Mouse (Mus musculus) frontal cortex, postnatal 36 days (tissue): Measurements from ENCODE around the gene Gm21028.
"Not testable (repeated sequence)": the region's sequence is repeated elsewhere in the genome, so short reads cannot be mapped to it uniquely, and the experiment has no call there.

ENCODE experiments used
- DNase-seq, 2 experiments: peaks; one replicate each; pipeline ENCODE4 v3.0.0; 2022; ENCODE audit warnings: low spot score in 2 of 2

The Gm21028 gene

GRCm38 (mm10) chr7:42578488-42578887 is at the start of gene Gm21028:
Gm21028 (minus strand) TSS chr7:42578588.
- DNase-seq, result no peak

GRCm38 (mm10) chr7:42595666-42596065 is 17.3 kb upstream of the Gm21028 start:
- not testable (repeated sequence) for DNase-seq

GRCm38 (mm10) chr7:42592413-42592812 is 14.0 kb upstream of the Gm21028 start, which contains the start of gene Zfp977:
Zfp977 (minus strand) TSS chr7:42592547.
- not testable (repeated sequence) for DNase-seq

GRCm38 (mm10) chr7:42591311-42591710 is 12.9 kb upstream of the Gm21028 start:
- not testable (repeated sequence) for DNase-seq

- DNase-seq, result no peak
Observed at GRCm38 (mm10) chr7:42551766-42552165, 26.6 kb downstream of the Gm21028 start.
